Mouse (Mus musculus) spleen, adult 2 months (tissue): Measurements from ENCODE around the gene Ociad2.

ENCODE experiments used
- CTCF ChIP-seq: fragments of 200-500 bp; IDR thresholded peaks from 2 replicates; pipeline ENCODE4 v1.5.1; 2011; ENCODE audit warnings: mild to moderate bottlenecking, inconsistent platforms; ENCODE audit not compliant: insufficient read depth, insufficient read length, insufficient replicate concordance; ENCODE audit errors: extremely low read depth
- POLR2A ChIP-seq: fragments of 200-500 bp; IDR thresholded peaks from 2 replicates; pipeline ENCODE4 v1.6.1; 2011; ENCODE audit warnings: low read depth, low read length, inconsistent platforms

GRCm38 (mm10) chr5:73295916-73296315, 44.9 kb downstream of the Ociad2 start:
- TF ChIP-seq CTCF (no peak), POLR2A (no peak)
